In genomic region chr5:7995288-7995897, GRCm38 (mm10) we compare ENCODE assay signal across 23 mouse cellular contexts. TPM values are rescaled to one million over a fixed set of nuclear protein-coding genes. Genes with fewer than 3 reads are reported as not detected.
A peak's percentile ranks its signal among the peaks of the same experiment; 100 is the strongest.
DNase-seq lines count a peak whose midpoint lies in the region; ATAC-seq lines count a peak whose summit lies in the region.
"Had no signal": no experiment of that assay in that cellular context is flagged by ENCODE, and none has a peak within 500 bp of the region (broad histone marks: within the 10 kb centered on the region; RNA-seq: fewer than 3 reads in every experiment).

No protein-coding gene starts in this region.

- WGBS in hindbrain, embryonic 14.5 days: 94% methylated on average over 1 of the region's 1 CpGs
- 85% methylated on average over 1 of the region's 1 CpGs for WGBS in hindbrain, embryonic 16.5 days
- 94% methylated on average over 1 of the region's 1 CpGs for WGBS in midbrain, embryonic 12.5 days
- 95% methylated on average over 1 of the region's 1 CpGs for WGBS in midbrain, embryonic 10.5 days
- WGBS in limb, embryonic 15.5 days: 94% methylated on average over 1 of the region's 1 CpGs
- WGBS in stomach, embryonic 15.5 days: 87% methylated on average over 1 of the region's 1 CpGs

- ATAC-seq in hindbrain, embryonic 14.5 days (ENCODE audit: low FRiP score): peak; percentile 35; the same call in 1 of the 2 replicates
- no peak for ATAC-seq in hindbrain, embryonic 16.5 days
- ATAC-seq in midbrain, embryonic 12.5 days (ENCODE audit: low FRiP score, low read depth): peak; percentile 27; the same call in 1 of the 2 replicates
- ATAC-seq in limb, embryonic 15.5 days (ENCODE audit: insufficient number of reproducible peaks, low FRiP score, low TSS enrichment, low read depth): peak; percentile 40; the same call in 1 of the 2 replicates
- ATAC-seq in stomach, embryonic 15.5 days (ENCODE audit: insufficient read depth, low FRiP score, low read depth): 0 out of 2 replicates have a peak, but pooled peaks have one; percentile 7
- ATAC-seq: forebrain, embryonic 14.5 days had no signal

- H3K27me3 ChIP-seq in hindbrain, embryonic 14.5 days (ENCODE audit: control insufficient read depth, insufficient read depth, low read length): no peaks in the 10 kb centered on the region
- no peaks in the 10 kb centered on the region for H3K27me3 ChIP-seq in hindbrain, embryonic 16.5 days (replicated peaks; ENCODE audit: control insufficient read depth, insufficient read depth, low read length)
- no peaks in the 10 kb centered on the region for H3K27me3 ChIP-seq in midbrain, embryonic 12.5 days
- no peaks in the 10 kb centered on the region for H3K27me3 ChIP-seq in midbrain, embryonic 10.5 days (ENCODE audit: low read depth, poor library complexity, severe bottlenecking)
- no peaks in the 10 kb centered on the region for H3K27me3 ChIP-seq in limb, embryonic 15.5 days
- no peaks in the 10 kb centered on the region for H3K27me3 ChIP-seq in stomach, embryonic 15.5 days (replicated peaks)
- H3K27me3 ChIP-seq: hindbrain, embryonic 15.5 days; neural tube, embryonic 12.5 days had no signal

- no peaks in the 10 kb centered on the region for H3K9me3 ChIP-seq in hindbrain, embryonic 14.5 days (ENCODE audit: control insufficient read depth, low read length)
- H3K9me3 ChIP-seq in hindbrain, embryonic 16.5 days (ENCODE audit: control insufficient read depth, low read length): no peaks in the 10 kb centered on the region
- H3K9me3 ChIP-seq in midbrain, embryonic 12.5 days: no peaks in the 10 kb centered on the region
- no peaks in the 10 kb centered on the region for H3K9me3 ChIP-seq in midbrain, embryonic 10.5 days (replicated peaks)
- no peaks in the 10 kb centered on the region for H3K9me3 ChIP-seq in limb, embryonic 15.5 days
- H3K9me3 ChIP-seq in stomach, embryonic 15.5 days: no peaks in the 10 kb centered on the region
- H3K9me3 ChIP-seq: hindbrain, embryonic 15.5 days; neural tube, embryonic 12.5 days had no signal

- H3K4me1 ChIP-seq in hindbrain, embryonic 14.5 days (replicated peaks; ENCODE audit: control insufficient read depth, insufficient read depth, low read length): no peaks in the 10 kb centered on the region
- no peaks in the 10 kb centered on the region for H3K4me1 ChIP-seq in hindbrain, embryonic 16.5 days (ENCODE audit: control insufficient read depth, insufficient read depth, low read depth, low read length)
- H3K4me1 ChIP-seq in midbrain, embryonic 12.5 days: no peaks in the 10 kb centered on the region
- H3K4me1 ChIP-seq in midbrain, embryonic 10.5 days: no peaks in the 10 kb centered on the region
- 0 out of 2 replicates have a peak, but pooled peaks cover 2% of the 10 kb centered on the region for H3K4me1 ChIP-seq in limb, embryonic 15.5 days
- no peaks in the 10 kb centered on the region for H3K4me1 ChIP-seq in stomach, embryonic 15.5 days
- H3K4me1 ChIP-seq: hindbrain, embryonic 15.5 days; neural tube, embryonic 12.5 days had no signal

- no peak overlapping the region for H3K9ac ChIP-seq in hindbrain, embryonic 14.5 days
- no peak overlapping the region for H3K9ac ChIP-seq in hindbrain, embryonic 16.5 days (ENCODE audit: low read depth, low read length)
- H3K9ac ChIP-seq in midbrain, embryonic 12.5 days (replicated peaks): no peak overlapping the region
- H3K9ac ChIP-seq in limb, embryonic 15.5 days: no peak overlapping the region
- no peak overlapping the region for H3K9ac ChIP-seq in stomach, embryonic 15.5 days
- H3K9ac ChIP-seq: hindbrain, embryonic 15.5 days; neural tube, embryonic 12.5 days had no signal

- no peaks in the 10 kb centered on the region for H3K36me3 ChIP-seq in hindbrain, embryonic 14.5 days (replicated peaks; ENCODE audit: control insufficient read depth, insufficient read depth)
- no peaks in the 10 kb centered on the region for H3K36me3 ChIP-seq in hindbrain, embryonic 16.5 days (ENCODE audit: control insufficient read depth, insufficient read depth, low read length)
- H3K36me3 ChIP-seq in midbrain, embryonic 12.5 days: no peaks in the 10 kb centered on the region
- H3K36me3 ChIP-seq in midbrain, embryonic 10.5 days: no peaks in the 10 kb centered on the region
- no peaks in the 10 kb centered on the region for H3K36me3 ChIP-seq in limb, embryonic 15.5 days
- no peaks in the 10 kb centered on the region for H3K36me3 ChIP-seq in stomach, embryonic 15.5 days
- H3K36me3 ChIP-seq: hindbrain, embryonic 15.5 days; neural tube, embryonic 12.5 days had no signal

- no peak overlapping the region for H3K27ac ChIP-seq in hindbrain, embryonic 14.5 days
- no peak overlapping the region for H3K27ac ChIP-seq in hindbrain, embryonic 16.5 days (ENCODE audit: low read depth, low read length)
- H3K27ac ChIP-seq in midbrain, embryonic 12.5 days (replicated peaks): no peak overlapping the region
- H3K27ac ChIP-seq in midbrain, embryonic 10.5 days (replicated peaks): no peak overlapping the region
- H3K27ac ChIP-seq in limb, embryonic 15.5 days: no peak overlapping the region
- H3K27ac ChIP-seq in stomach, embryonic 15.5 days: no peak overlapping the region
- H3K27ac ChIP-seq: hindbrain, embryonic 15.5 days; layer of hippocampus, adult 2 months; neural tube, embryonic 12.5 days had no signal

- H3K4me2 ChIP-seq in hindbrain, embryonic 14.5 days (replicated peaks): no peak overlapping the region
- no peak overlapping the region for H3K4me2 ChIP-seq in hindbrain, embryonic 16.5 days (ENCODE audit: low read length)
- no peak overlapping the region for H3K4me2 ChIP-seq in midbrain, embryonic 12.5 days (replicated peaks)
- no peak overlapping the region for H3K4me2 ChIP-seq in limb, embryonic 15.5 days
- no peak overlapping the region for H3K4me2 ChIP-seq in stomach, embryonic 15.5 days
- H3K4me2 ChIP-seq: hindbrain, embryonic 15.5 days; neural tube, embryonic 12.5 days had no signal

- DNase-seq in hindbrain, embryonic 14.5 days (ENCODE audit: low spot score): no peak
- DNase-seq in midbrain, embryonic 10.5 days (ENCODE audit: low spot score): no peak
- no peak for DNase-seq in right cerebral cortex, adult 2 months (ENCODE audit: low spot score in 2 of 2)
- DNase-seq: cerebellum, adult 8-10 months; gastrocnemius, postnatal 10 days; heart, adult 18-20 months; kidney, adult 18-20 months; kidney, postnatal 10 days; layer of hippocampus, postnatal 36 days; liver; lung, adult 18-20 months; lung, postnatal 4 days; right cerebral cortex, postnatal 14 days; spleen, adult 18-20 months had no signal

- no peak overlapping the region for H3K4me3 ChIP-seq in hindbrain, embryonic 14.5 days (replicated peaks; ENCODE audit: low read length)
- no peak overlapping the region for H3K4me3 ChIP-seq in hindbrain, embryonic 16.5 days (ENCODE audit: low read length)
- no peak overlapping the region for H3K4me3 ChIP-seq in midbrain, embryonic 12.5 days
- no peak overlapping the region for H3K4me3 ChIP-seq in midbrain, embryonic 10.5 days
- no peak overlapping the region for H3K4me3 ChIP-seq in limb, embryonic 15.5 days
- H3K4me3 ChIP-seq in stomach, embryonic 15.5 days (replicated peaks): no peak overlapping the region
- H3K4me3 ChIP-seq: hindbrain, embryonic 15.5 days; layer of hippocampus, adult 2 months; neural tube, embryonic 12.5 days had no signal

RNA-seq across cellular contexts. Expression of gene Steap4, which starts 35.1 kb away (rescaled TPM):
- 0.13 and 0.27 TPM in 2 replicates for polyA plus RNA-seq in hindbrain, embryonic 14.5 days (2014; fragmentation: Nextera tagmentation; extraction: Ambion mirVana)
- 0.45 and 0.51 TPM in 2 replicates for polyA plus RNA-seq in hindbrain, embryonic 16.5 days (2015; fragmentation: Nextera tagmentation; extraction: Ambion mirVana)
- polyA plus RNA-seq in midbrain, embryonic 12.5 days (2016; fragmentation: Nextera tagmentation; extraction: Ambion mirVana): 0.19 TPM in 1 of 2 replicates, not detected in the other
- 0.05 and 0.20 TPM in 2 replicates for polyA plus RNA-seq in midbrain, embryonic 10.5 days (2016; fragmentation: Nextera tagmentation; extraction: Ambion mirVana)
- 12.6 and 15.9 TPM in 2 replicates for polyA plus RNA-seq in limb, embryonic 15.5 days (2015; fragmentation: Nextera tagmentation; extraction: Ambion mirVana)
- 2.3 and 2.8 TPM in 2 replicates for polyA plus RNA-seq in stomach, embryonic 15.5 days (2015; fragmentation: Nextera tagmentation; extraction: Ambion mirVana)
- polyA plus RNA-seq: C2C12; forebrain, embryonic 14.5 days had no signal

RNA-seq across cellular contexts. Expression of gene Sri, which starts 50.5 kb away (rescaled TPM):
- polyA plus RNA-seq in hindbrain, embryonic 14.5 days (2014; fragmentation: Nextera tagmentation; extraction: Ambion mirVana): 165 and 187 TPM in 2 replicates
- polyA plus RNA-seq in hindbrain, embryonic 16.5 days (2015; fragmentation: Nextera tagmentation; extraction: Ambion mirVana): 199 and 203 TPM in 2 replicates
- polyA plus RNA-seq in midbrain, embryonic 12.5 days (2016; fragmentation: Nextera tagmentation; extraction: Ambion mirVana): 145 and 162 TPM in 2 replicates
- polyA plus RNA-seq in midbrain, embryonic 10.5 days (2016; fragmentation: Nextera tagmentation; extraction: Ambion mirVana): 189 and 196 TPM in 2 replicates
- polyA plus RNA-seq in limb, embryonic 15.5 days (2015; fragmentation: Nextera tagmentation; extraction: Ambion mirVana): 275 and 294 TPM in 2 replicates
- 287 and 292 TPM in 2 replicates for polyA plus RNA-seq in stomach, embryonic 15.5 days (2015; fragmentation: Nextera tagmentation; extraction: Ambion mirVana)
